Mouse (Mus musculus) heart, adult 2 months (tissue): ENCODE data around the gene Cdh18.

Source experiments
- CTCF ChIP-seq: fragments of 200-600 bp; IDR thresholded peaks from 2 replicates; pipeline ENCODE4 v1.8.1; 2022; ENCODE audit warnings: antibody characterized with exemption, mild to moderate bottlenecking, moderate library complexity
- EP300 ChIP-seq: fragments of 200-500 bp; IDR thresholded peaks from 2 replicates; pipeline ENCODE4 v1.6.1; 2011; ENCODE audit warnings: low read depth, low read length, control low read depth; ENCODE audit not compliant: insufficient read depth
- POLR2A ChIP-seq: fragments of 200-500 bp; IDR thresholded peaks from 2 replicates; pipeline ENCODE4 v1.6.1; 2011; ENCODE audit warnings: mild to moderate bottlenecking, low read depth, low read length, control low read depth; ENCODE audit not compliant: insufficient read depth

GRCm38 (mm10) chr15:23317409-23317808 lies 768.6 kb downstream of the Cdh18 start:
- TF ChIP-seq EP300 (no peak), POLR2A (no peak), CTCF (no peak)
